Mouse (Mus musculus) ovary, adult 18-20 months (tissue): ENCODE measurements around the gene Shkbp1.
A peak's percentile ranks its signal among the peaks of the same experiment; 100 is the strongest.

Experiments
- DNase-seq: peaks from one replicate; pipeline ENCODE4 v3.0.0; 2022; ENCODE audit warnings: low spot score, mixed read lengths

The Shkbp1 gene

DNA sequence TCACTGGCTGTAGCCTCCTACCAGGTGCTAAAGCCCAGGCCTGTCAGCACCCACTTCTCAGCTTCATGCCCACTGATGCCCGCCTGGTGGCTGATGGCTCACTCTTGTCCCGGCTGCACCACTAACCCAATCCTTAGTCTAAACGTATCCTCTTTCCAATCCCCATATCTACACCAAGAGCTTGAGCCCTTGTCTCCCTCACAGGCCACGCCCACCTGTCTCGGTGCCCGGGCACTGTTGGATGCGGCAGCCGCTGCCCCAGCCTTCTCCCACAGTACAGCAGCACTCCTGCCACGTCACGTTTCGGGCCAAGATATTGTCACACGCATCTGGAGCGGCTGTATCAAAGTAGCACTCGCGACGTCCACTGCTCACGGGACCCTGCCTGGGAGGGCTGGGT, 45.5 kb downstream of the Shkbp1 start:
- no peak for DNase-seq

DNA sequence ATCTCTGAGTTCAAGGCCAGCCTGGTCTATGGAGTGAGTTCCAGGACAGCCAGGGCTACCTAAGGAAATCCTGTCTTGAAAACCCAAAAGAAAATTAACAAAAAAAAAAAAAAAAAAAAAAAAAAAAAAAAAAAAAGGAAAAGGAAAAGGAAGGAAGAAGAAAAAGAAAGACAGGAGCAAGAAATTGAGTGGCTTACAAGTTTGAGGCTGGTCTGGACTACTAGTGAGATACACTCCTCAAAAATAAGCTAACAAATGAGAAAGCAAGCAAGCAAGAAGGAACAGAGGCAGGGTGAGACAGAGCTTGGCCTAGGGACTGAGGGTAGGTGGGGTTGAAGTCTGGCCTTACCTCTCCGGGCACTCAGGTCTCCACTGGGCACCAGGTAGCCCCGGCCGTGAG, 46.0 kb downstream of the Shkbp1 start:
- DNase-seq, result no peak

DNA sequence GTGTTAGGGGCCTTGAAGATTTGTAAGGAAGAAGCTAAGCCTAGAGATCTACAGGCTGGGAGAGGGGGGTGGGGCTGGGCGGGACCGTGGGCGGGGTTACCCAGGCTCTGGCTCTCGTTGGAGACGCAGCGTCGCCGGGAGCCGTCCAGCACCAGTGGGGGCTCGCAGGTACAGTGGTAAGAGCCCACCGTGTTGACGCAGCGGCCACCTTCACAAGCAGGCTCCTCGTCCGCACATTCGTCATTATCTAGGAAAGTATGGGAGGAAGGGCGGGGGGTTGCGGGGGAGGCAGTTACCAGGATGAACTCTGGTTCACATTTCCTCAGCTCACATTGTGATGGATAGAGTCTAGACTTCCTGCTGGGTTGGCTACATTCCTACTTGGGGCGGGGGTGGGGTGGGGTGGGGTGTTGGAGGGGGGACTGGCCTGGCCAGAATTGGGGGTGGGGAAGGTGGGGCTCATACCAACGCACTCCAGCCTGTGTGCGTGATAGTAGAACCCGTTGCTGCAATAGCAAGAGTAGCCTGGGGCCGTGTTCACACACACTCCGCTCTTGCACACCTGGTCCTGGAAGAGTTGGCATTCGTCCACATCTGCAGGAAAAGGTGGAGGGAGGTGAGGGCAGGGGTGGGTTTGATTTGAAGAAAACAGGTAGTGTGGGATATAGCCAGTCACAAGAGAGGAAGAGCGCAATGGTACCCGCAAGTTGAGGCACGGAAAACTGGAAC, 46.8 kb downstream of the Shkbp1 start:
- DNase-seq, result no peak

DNA sequence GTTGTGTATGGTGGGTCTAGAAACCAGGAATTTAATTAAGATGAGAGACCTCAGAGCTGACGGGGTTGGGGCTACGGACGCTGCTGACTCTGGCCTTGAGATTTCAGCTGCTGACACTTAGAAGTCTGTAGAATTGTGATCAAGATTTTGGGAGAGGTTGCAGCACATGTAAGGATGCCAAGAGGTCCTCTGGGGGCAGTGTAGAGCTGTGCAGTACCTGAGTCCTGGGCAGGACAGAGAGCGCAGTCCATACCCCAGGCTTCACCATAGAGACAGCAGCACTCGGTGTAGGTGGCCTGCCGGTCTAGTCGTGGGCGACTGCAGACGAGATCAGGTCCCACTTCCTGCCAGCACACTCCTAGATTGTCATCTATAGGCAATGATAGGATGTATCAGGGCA, 48.3 kb downstream of the Shkbp1 start:
- DNase-seq, result no peak

DNA sequence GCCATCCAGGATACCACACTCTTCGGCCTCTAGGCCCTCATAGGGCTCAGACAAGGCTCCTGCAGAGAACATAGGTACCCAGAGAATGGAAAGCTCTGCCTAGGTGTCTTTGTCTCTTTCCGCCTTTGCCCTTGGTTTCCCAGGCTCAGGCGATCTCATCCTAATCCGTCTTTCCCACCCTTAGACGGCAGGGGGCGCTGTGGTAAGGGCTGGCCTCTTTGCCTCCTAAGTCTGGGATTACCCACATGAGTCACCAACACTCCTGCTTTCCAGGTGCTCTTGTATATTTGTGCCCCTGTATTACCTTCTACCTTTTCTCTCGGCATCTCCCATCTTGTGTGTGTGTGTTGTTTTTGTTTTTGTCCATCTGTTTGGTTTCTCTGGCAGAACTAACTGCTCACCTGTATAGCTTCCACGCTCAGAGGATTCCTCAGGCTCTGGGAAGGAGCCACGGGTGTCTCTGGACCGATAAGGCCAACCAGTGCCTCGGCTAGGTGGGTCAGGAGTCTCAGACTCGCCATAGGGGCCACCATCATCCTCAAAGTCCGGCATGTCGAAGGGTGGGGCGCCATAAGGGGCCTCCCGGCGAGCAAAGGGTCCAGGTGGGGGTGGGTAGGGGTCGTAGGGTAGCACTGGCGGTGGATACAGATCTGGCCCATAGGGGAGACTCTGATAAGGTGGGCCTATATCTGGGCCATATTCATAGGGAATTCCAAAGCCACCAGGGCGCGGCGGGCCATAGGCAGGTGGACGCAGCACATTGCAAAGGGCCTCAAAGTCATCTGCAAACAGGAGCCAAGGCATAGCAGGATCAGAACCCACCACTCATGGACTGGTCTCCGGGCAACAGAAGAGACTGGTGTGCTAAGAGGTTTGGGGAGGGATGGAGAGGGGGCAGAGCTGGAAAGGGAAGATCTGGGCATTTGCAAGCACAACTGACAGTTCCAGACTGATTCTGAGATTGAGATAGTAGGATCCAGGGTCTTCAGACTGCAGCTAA, 49.4 kb downstream of the Shkbp1 start:
- DNase-seq, result no peak

DNA sequence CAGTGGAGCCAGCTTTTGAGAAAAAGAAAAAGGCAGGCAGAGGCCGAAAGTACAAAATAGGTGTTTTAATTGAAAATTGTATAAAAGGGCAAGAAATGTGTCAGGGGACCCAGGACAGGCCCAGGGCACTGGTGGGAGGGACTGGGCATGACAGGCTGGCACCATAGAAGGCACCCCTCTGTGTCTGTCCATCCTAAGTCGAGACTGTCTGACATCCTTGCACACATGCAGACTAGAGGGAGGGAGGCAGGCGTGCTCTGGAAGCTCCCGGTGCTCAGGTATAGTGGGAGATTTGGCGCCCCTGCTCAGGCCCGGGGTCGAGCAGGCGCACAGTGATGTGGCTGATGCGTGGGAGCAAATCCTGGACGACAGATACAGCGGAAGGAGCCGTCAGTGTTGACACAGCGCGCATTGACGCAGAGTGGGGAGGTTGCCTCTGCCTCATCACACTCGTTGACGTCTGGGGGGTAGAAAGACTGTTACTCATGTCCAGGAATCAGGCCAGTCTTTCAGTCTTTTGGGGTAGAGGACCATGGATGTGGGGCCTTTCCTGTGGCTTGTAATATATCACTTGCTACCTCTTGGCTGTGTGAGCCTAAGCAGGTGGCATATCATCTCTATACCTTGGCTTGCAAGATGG, 50.6 kb downstream of the Shkbp1 start:
- DNase-seq, result no peak

DNA sequence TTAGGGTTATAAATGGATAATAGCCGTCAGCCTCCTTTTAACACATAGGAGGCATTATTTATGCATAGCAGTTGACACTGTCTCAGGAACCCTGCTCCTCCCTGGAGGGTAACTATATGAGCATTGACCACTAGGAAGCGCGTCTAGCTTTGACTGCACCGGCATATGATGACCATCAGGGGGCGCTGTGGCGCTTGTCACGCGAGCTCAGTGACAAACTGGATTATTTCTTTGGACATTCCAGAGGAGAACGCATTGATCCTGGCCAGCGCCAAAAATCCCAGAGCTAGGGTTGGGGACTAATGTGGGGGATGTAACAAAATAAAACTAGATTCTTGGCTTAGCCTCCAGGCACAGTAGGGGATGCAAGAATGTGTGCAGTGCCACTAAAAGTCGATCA, 53.6 kb downstream of the Shkbp1 start:
- peak; percentile 41 for DNase-seq

DNA sequence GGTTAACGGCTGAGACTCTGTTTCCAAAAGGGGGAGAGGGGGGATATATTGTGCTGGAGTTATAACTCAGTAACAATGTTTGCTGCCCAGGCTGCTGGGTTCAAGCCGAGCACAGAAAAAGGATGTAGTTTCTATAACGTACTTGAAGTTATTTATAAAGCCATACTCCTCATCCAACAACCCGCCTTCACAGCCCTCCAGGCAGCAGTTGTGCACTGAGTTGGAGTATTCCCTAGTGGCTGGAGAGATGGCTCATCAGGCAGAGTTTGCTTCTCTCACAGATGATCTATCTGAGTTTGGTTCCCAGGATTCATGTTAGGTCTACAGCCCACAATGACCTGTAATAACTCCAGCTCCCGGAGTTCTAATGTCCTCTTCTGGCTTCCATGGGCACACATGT, 55.0 kb downstream of the Shkbp1 start:
- DNase-seq, result no peak

DNA sequence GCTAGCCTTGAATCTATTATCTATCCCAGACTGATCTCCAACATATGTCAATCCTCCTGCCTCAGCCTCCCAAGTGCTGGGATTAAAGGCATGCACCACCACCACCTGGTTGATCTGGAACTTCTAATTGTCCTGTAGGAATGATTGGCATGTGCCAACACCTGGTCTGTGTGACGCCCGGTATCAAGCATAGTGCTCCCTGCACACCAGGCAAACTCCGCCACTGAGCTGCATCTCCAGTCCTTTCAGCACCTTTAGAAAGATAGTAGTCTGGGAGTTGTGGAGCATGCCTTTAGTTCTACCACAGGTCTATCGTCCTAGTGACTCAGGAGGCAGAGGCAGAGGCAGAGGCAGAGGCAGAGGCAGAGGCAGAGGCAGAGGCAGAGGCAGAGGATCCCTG, 55.5 kb downstream of the Shkbp1 start:
- no peak for DNase-seq

DNA sequence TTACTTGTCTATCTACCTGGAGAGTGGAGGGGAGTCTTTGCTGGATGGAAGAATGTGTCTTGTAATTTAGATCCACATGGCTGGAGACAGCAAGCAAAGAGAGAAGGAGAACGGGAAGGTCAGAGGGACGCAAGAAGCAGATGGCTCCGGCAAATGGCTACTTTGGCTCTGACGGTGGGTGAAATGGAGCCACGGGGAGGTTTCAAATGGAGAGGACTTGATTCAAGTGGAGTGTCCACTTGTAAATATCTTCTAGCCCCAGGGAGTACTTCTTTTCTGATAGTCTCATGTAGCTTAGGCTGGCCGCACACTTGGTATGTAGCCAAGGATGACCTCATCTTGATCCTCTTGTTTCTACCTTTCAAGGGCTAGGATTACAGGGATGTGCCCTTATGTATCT, 57.0 kb downstream of the Shkbp1 start:
- no peak for DNase-seq

DNA sequence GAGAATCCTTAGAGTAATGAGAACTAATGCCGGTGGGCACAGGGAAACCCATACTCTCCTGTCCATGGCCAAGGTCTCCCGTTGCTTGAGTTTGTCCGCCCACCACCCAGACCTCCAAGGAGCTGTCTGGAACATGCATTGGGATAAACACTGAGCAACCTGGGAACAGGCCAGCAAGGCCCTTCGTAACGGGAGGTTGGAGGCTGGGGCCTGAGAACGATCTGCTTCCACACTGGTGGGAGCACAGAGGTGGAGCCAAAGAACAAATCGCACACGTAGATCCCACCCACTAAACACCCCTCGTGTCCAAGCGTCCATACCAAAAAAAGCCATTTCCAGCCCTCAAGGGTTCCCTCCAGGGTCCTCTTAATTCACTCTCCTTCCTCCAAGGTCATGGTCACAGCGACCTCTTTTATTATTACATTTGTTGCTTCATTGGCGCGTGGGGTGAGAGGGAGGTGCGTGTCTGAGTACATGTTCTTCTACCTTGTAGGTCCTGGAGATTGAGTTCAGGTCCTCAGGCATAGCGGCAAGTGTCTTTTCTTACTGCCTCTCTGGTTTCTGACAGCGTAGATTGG, 57.7 kb downstream of the Shkbp1 start:
- DNase-seq, result no peak

DNA sequence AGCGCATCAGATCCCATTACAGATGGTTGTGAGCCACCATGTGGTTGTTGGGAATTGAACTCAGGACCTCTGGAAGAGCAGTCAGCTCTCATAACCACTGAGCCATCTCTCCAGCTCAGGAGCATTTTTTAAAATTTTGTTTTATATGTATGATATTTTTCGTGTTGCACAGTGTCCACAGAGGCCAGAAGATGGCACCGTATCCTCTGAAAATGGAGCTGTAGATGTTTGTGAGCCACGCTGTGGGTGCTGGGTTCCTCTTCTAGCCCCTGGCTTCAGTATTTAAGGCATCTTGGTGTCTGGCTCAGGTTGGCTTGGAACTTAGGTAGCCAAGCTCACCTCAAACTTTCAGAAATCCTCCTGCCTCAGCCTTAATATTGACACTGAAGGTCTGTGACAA, 59.3 kb downstream of the Shkbp1 start:
- DNase-seq, result no peak

DNA sequence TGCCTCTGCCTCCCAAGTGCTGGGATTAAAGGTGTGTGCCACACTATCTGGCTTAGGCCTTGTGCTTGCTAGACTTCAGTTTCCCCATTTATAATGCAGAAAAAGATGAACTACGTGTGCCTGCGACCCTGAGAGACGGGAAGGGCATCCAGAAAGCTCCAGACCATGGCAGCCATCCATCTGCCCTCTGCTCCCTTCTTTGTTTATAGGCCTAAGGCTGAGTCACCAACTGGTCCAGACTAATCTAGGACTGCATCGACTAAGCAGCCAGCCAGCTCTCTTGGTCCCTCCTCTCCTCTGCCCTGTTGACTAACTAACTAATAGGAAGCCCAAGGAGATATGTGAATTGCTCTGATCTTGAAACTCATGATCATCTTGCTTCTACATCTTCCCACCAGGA, 59.9 kb downstream of the Shkbp1 start:
- no peak for DNase-seq
